Mouse (Mus musculus): ENCODE results near the gene Uck1.

GRCm38 (mm10) chr2:32259657-32260417 lies at the start of gene Uck1:
- TF ChIP-seq CTCF (IDR thresholded peaks at IDR 0.05; ENCODE audit: insufficient read depth, low read length), result no peak
- peak; percentile 92; the same call in 1 of the 2 replicates for TF ChIP-seq POLR2A (IDR thresholded peaks at IDR 0.05; ENCODE audit: borderline replicate concordance, extremely low read depth, low read depth, low read length)
